Mouse (Mus musculus): ENCODE data around the gene Capza2. TPM values are rescaled to one million over a fixed set of nuclear protein-coding genes. Genes with fewer than 3 reads are reported as not detected.

Gene Capza2
- polyA plus RNA-seq, 1 experiment, result 66.3 TPM

DNA sequence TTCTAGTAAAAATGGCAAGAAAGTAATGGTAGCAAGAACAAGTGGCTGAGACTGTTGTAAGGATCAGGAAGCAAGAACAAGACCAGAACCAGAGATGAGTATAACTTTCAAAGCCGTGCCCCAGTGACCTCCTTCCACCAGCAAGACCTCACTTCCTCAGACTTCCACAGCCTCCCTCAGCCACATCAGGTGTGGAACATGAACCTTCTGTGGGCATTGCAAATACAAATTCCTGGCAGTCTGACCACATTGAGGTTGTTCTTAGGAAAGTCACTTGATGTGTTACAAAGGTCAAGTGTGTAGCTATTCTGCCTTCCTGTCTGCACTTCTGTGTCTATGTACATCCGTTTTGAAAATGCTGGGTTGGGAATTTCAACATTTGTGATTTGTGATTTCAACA, 16.1 kb downstream of the Capza2 start:
- TF ChIP-seq E2F4 (IDR thresholded peaks at IDR 0.05; ENCODE audit: insufficient read depth) (no peak), MYOG (IDR thresholded peaks at IDR 0.05; ENCODE audit: control insufficient read depth in 1 of 3, insufficient read depth in 1 of 3, insufficient read length in 2 of 3, low read depth in 2 of 3) (no peak), POLR2A (IDR thresholded peaks at IDR 0.05; ENCODE audit: insufficient read length, low read depth) (no peak), MAX (IDR thresholded peaks at IDR 0.05; ENCODE audit: low read depth) (no peak), SRF (IDR thresholded peaks at IDR 0.05; ENCODE audit: control insufficient read depth, insufficient read length, low read depth) (no peak), TCF12 (IDR thresholded peaks at IDR 0.05; ENCODE audit: insufficient read depth, poor library complexity, severe bottlenecking) (no peak), POLR2AphosphoS2 (IDR thresholded peaks at IDR 0.05; ENCODE audit: insufficient read length, low read depth) (no peak), TCF3 (IDR thresholded peaks at IDR 0.05; ENCODE audit: insufficient read length, low read depth) (no peak), REST (IDR thresholded peaks at IDR 0.05; ENCODE audit: insufficient read depth, insufficient read length) (no peak), CEBPB (IDR thresholded peaks at IDR 0.05; ENCODE audit: insufficient read depth, poor library complexity, severe bottlenecking) (no peak)
- H3K36me3 ChIP-seq (ENCODE audit: control insufficient read depth, insufficient read depth), result peaks cover 70% of the 10 kb centered on the region
- no peaks in the 10 kb centered on the region for H3K27me3 ChIP-seq (ENCODE audit: control insufficient read depth, insufficient read depth, insufficient read length)
- no peak overlapping the region for H3K4me3 ChIP-seq
- no peak overlapping the region for H3K4me2 ChIP-seq (ENCODE audit: low read depth)
- peaks cover 61% of the 10 kb centered on the region for H3K79me2 ChIP-seq (ENCODE audit: control insufficient read depth, insufficient read depth)
- no peak overlapping the region for H3ac ChIP-seq (ENCODE audit: control insufficient read depth, insufficient read length)

DNA sequence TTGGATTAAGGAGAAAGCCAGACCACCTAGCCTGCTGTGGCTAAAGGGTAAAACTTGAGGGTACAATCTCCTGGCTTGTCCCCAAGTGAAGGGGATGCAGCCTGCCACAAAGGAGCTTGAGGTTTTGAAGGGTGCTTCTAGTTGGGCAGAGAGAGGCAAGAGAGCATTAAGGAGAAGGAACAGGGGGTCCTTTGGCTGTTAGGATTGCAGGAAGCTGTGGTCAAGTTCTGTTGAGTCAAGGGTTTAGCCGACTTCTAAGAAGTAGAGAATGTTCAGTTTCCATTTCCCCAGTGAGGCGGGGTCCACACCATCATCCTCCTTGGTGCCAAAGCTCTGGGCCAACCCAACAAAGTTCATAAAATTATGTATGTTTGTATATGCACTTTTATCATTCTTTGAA, 19.0 kb downstream of the Capza2 start:
- Histone ChIP-seq H3K79me2 (ENCODE audit: control insufficient read depth, insufficient read depth) (peaks cover 32% of the 10 kb centered on the region), H3K4me3 (no peak overlapping the region), H3ac (ENCODE audit: control insufficient read depth, insufficient read length) (no peak overlapping the region), H3K36me3 (ENCODE audit: control insufficient read depth, insufficient read depth) (peaks cover 73% of the 10 kb centered on the region), H3K4me2 (ENCODE audit: low read depth) (no peak overlapping the region), H3K27me3 (ENCODE audit: control insufficient read depth, insufficient read depth, insufficient read length) (no peaks in the 10 kb centered on the region)
- TF ChIP-seq SRF (IDR thresholded peaks at IDR 0.05; ENCODE audit: control insufficient read depth, insufficient read length, low read depth) (no peak), USF1 (IDR thresholded peaks at IDR 0.05; ENCODE audit: low read depth) (no peak), REST (IDR thresholded peaks at IDR 0.05; ENCODE audit: insufficient read depth, insufficient read length) (no peak)

DNA sequence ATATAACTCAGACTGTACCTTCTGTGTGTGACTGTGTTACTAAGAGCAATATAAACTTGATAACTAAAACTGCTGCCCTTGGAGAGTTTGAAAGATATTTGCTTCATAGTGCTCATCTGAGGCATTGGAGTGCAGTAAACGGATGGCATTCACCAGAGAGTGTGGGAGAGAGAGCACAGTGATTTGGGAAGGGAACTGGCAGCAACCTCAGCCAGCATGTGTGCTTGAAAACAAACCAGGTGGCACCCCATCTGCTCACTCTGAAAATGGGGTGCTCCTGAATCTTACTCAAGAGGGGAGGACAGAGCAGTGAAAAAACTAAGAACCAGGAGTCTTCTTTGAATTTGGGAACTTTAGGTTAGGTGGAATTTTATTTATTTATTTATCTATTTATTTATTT, 21.3 kb downstream of the Capza2 start:
- Histone ChIP-seq H3K79me2 (ENCODE audit: control insufficient read depth, insufficient read depth) (peaks cover 13% of the 10 kb centered on the region), H3K27me3 (ENCODE audit: control insufficient read depth, insufficient read depth, insufficient read length) (no peaks in the 10 kb centered on the region), H3ac (ENCODE audit: control insufficient read depth, insufficient read length) (no peak overlapping the region), H3K36me3 (ENCODE audit: control insufficient read depth, insufficient read depth) (peaks cover 71% of the 10 kb centered on the region), H3K4me2 (ENCODE audit: low read depth) (no peak overlapping the region), H3K4me3 (no peak overlapping the region)
- TF ChIP-seq POLR2A (IDR thresholded peaks at IDR 0.05; ENCODE audit: insufficient read length, low read depth), result no peak
- TF ChIP-seq MAX (IDR thresholded peaks at IDR 0.05; ENCODE audit: low read depth), result no peak
- TF ChIP-seq TCF12 (IDR thresholded peaks at IDR 0.05; ENCODE audit: insufficient read depth, poor library complexity, severe bottlenecking), result no peak
- no peak for TF ChIP-seq CEBPB (IDR thresholded peaks at IDR 0.05; ENCODE audit: insufficient read depth, poor library complexity, severe bottlenecking)
- no peak for TF ChIP-seq MYOG (IDR thresholded peaks at IDR 0.05; ENCODE audit: control insufficient read depth in 1 of 3, insufficient read depth in 1 of 3, insufficient read length in 2 of 3, low read depth in 2 of 3)

DNA sequence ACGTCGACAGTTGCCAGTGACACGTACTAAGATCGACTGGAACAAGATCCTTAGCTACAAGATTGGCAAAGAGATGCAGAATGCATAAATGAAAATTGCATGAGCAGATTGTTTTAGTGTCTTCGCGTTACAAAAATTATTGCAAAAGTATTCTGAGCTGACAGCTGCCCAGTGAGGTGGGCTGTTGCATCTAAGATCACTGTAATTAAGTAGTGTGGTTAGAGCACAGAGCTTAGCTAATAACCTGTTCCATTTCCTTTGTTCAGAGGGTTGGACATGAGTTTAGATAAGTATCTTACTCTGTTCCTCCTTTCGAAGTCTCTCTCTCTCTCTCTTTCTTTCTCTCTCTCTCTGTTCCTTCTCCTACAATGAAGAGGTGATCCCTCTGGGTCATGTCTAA, 29.3 kb downstream of the Capza2 start:
- Histone ChIP-seq H3K27me3 (ENCODE audit: control insufficient read depth, insufficient read depth, insufficient read length) (no peaks in the 10 kb centered on the region), H3K79me2 (ENCODE audit: control insufficient read depth, insufficient read depth) (no peaks in the 10 kb centered on the region), H3K4me2 (ENCODE audit: low read depth) (no peak overlapping the region), H3ac (ENCODE audit: control insufficient read depth, insufficient read length) (no peak overlapping the region), H3K4me3 (no peak overlapping the region), H3K36me3 (ENCODE audit: control insufficient read depth, insufficient read depth) (peaks cover 73% of the 10 kb centered on the region)
- no peak for TF ChIP-seq POLR2AphosphoS2 (IDR thresholded peaks at IDR 0.05; ENCODE audit: insufficient read length, low read depth)
- no peak for TF ChIP-seq REST (IDR thresholded peaks at IDR 0.05; ENCODE audit: insufficient read depth, insufficient read length)
- TF ChIP-seq E2F4 (IDR thresholded peaks at IDR 0.05; ENCODE audit: insufficient read depth), result no peak
- no peak for TF ChIP-seq USF1 (IDR thresholded peaks at IDR 0.05; ENCODE audit: low read depth)
- TF ChIP-seq MYOD1 (IDR thresholded peaks at IDR 0.05; ENCODE audit: control insufficient read depth in 1 of 3, insufficient read length in 2 of 3, low read depth in 2 of 3), result no peak
- no peak for TF ChIP-seq SRF (IDR thresholded peaks at IDR 0.05; ENCODE audit: control insufficient read depth, insufficient read length, low read depth)
- TF ChIP-seq MYOG (IDR thresholded peaks at IDR 0.05; ENCODE audit: control insufficient read depth in 1 of 3, insufficient read depth in 1 of 3, insufficient read length in 2 of 3, low read depth in 2 of 3), result no peak
- no peak for TF ChIP-seq TCF12 (IDR thresholded peaks at IDR 0.05; ENCODE audit: insufficient read depth, poor library complexity, severe bottlenecking)
- no peak for TF ChIP-seq MAX (IDR thresholded peaks at IDR 0.05; ENCODE audit: low read depth)
- no peak for TF ChIP-seq TCF3 (IDR thresholded peaks at IDR 0.05; ENCODE audit: insufficient read length, low read depth)
- TF ChIP-seq CEBPB (IDR thresholded peaks at IDR 0.05; ENCODE audit: insufficient read depth, poor library complexity, severe bottlenecking), result no peak
- no peak for TF ChIP-seq POLR2A (IDR thresholded peaks at IDR 0.05; ENCODE audit: insufficient read length, low read depth)

DNA sequence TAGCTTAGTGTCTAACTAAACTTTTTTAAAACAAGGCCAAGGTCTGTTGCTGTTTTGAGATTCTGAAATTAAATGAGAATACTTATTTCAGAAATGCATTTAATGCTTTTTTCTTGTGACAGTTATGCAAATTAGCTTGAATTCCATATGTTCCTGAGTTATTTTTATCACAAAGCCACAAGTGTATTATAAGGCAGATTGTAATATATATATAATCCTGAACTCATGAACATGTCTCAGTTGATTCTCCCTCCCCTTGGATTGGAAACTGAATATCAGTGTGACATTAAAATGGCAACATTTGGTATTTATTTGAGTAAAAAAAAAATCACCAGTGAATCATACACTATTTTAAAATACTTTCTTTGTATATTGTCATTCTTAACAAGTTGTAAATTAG, 30.0 kb downstream of the Capza2 start:
- Histone ChIP-seq H3ac (ENCODE audit: control insufficient read depth, insufficient read length) (no peak overlapping the region), H3K27me3 (ENCODE audit: control insufficient read depth, insufficient read depth, insufficient read length) (no peaks in the 10 kb centered on the region), H3K36me3 (ENCODE audit: control insufficient read depth, insufficient read depth) (peaks cover 70% of the 10 kb centered on the region), H3K79me2 (ENCODE audit: control insufficient read depth, insufficient read depth) (no peaks in the 10 kb centered on the region), H3K4me2 (ENCODE audit: low read depth) (no peak overlapping the region), H3K4me3 (no peak overlapping the region)
- TF ChIP-seq MAX (IDR thresholded peaks at IDR 0.05; ENCODE audit: low read depth), result no peak
- no peak for TF ChIP-seq POLR2AphosphoS2 (IDR thresholded peaks at IDR 0.05; ENCODE audit: insufficient read length, low read depth)
- TF ChIP-seq TCF12 (IDR thresholded peaks at IDR 0.05; ENCODE audit: insufficient read depth, poor library complexity, severe bottlenecking), result no peak
- TF ChIP-seq SRF (IDR thresholded peaks at IDR 0.05; ENCODE audit: control insufficient read depth, insufficient read length, low read depth), result no peak
- no peak for TF ChIP-seq MYOG (IDR thresholded peaks at IDR 0.05; ENCODE audit: control insufficient read depth in 1 of 3, insufficient read depth in 1 of 3, insufficient read length in 2 of 3, low read depth in 2 of 3)
- no peak for TF ChIP-seq TCF3 (IDR thresholded peaks at IDR 0.05; ENCODE audit: insufficient read length, low read depth)
- no peak for TF ChIP-seq E2F4 (IDR thresholded peaks at IDR 0.05; ENCODE audit: insufficient read depth)
- TF ChIP-seq CEBPB (IDR thresholded peaks at IDR 0.05; ENCODE audit: insufficient read depth, poor library complexity, severe bottlenecking), result no peak
- TF ChIP-seq POLR2A (IDR thresholded peaks at IDR 0.05; ENCODE audit: insufficient read length, low read depth), result no peak
- no peak for TF ChIP-seq REST (IDR thresholded peaks at IDR 0.05; ENCODE audit: insufficient read depth, insufficient read length)
- TF ChIP-seq USF1 (IDR thresholded peaks at IDR 0.05; ENCODE audit: low read depth), result no peak
- TF ChIP-seq MYOD1 (IDR thresholded peaks at IDR 0.05; ENCODE audit: control insufficient read depth in 1 of 3, insufficient read length in 2 of 3, low read depth in 2 of 3), result no peak
